Mouse (Mus musculus): ENCODE measurements around the gene Fam57b.

DNA sequence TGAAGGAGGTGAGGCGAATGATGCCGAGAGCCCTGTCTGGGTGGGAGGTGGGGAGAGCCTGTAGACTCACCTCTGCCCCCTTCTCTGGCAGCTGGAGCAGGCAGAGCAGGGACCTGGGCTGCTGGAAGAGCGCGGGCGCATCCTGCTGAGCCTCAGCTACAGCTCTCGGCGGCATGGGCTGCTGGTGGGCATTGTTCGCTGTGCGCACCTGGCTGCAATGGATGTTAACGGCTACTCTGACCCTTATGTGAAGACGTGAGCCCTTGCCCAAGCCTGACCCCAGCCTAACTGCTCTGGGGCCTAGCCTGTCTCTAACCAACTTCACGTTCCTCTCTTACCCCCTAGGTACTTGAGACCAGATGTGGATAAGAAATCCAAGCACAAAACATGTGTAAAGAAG lies 53.7 kb downstream of the Fam57b start:
- TF ChIP-seq POLR2A (IDR thresholded peaks at IDR 0.05; ENCODE audit: low read depth, low read length) (no peak), CTCF (IDR thresholded peaks at IDR 0.05; ENCODE audit: extremely low read depth, insufficient read depth, insufficient read length, insufficient replicate concordance) (no peak)

All from spleen, adult 2 months (tissue).